Mouse (Mus musculus): ENCODE measurements at regions not wholly inside any gene's neighbourhood (a gene's known extent, or its start where the extent isn't known, plus 50 kb on each side); places are given as distances from the start of the nearest gene placed in this dataset.

- TF ChIP-seq POLR2A (IDR thresholded peaks at IDR 0.05; ENCODE audit: extremely low read depth, insufficient read depth, low read length) (no peak), CTCF (IDR thresholded peaks at IDR 0.05; ENCODE audit: low read depth, low read length) (no peak)
Measured at GRCm38 (mm10) chr6:122394160-122394559, 53.8 kb upstream of the Phc1 start.

Data from liver, adult 2 months (tissue).